Mouse (Mus musculus): ENCODE data around the gene Gm28230. TPM values are rescaled to one million over a fixed set of nuclear protein-coding genes. Genes with fewer than 3 reads are reported as not detected.

The Gm28230 gene
- polyA plus RNA-seq, 1 experiment from 2014 or later, result not detected

DNA sequence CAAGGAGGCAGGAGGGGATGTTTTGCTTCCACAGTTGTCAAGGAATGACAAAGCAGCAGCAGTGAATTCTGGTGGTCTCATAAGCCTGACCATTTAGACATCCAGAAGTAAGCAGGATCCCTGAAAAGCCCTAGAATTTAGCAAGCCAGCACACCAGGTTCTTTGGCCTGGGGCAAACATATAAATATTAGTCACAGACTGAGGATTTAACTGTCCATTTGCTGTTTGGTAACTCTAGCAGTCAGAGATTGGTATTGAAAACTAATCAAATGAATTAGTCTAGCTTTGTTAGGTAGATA, 15.4 kb downstream of the Gm28230 start:
- Histone ChIP-seq H3K4me2 (ENCODE audit: low read length) (no peak overlapping the region), H3K4me1 (replicated peaks; ENCODE audit: control insufficient read depth, insufficient read depth, low read length) (no peaks in the 10 kb centered on the region), H3K9ac (replicated peaks; ENCODE audit: low read depth, low read length) (no peak overlapping the region), H3K27me3 (replicated peaks; ENCODE audit: control insufficient read depth, insufficient read depth, low read length) (peaks cover 90% of the 10 kb centered on the region), H3K9me3 (ENCODE audit: control insufficient read depth, low read length) (peaks cover 2% of the 10 kb centered on the region; the same call in 1 of the 2 replicates), H3K27ac (ENCODE audit: low read length) (no peak overlapping the region), H3K36me3 (ENCODE audit: control insufficient read depth, insufficient read depth) (no peaks in the 10 kb centered on the region), H3K4me3 (replicated peaks; ENCODE audit: low read length) (no peak overlapping the region)
- ATAC-seq, result no peak

DNA sequence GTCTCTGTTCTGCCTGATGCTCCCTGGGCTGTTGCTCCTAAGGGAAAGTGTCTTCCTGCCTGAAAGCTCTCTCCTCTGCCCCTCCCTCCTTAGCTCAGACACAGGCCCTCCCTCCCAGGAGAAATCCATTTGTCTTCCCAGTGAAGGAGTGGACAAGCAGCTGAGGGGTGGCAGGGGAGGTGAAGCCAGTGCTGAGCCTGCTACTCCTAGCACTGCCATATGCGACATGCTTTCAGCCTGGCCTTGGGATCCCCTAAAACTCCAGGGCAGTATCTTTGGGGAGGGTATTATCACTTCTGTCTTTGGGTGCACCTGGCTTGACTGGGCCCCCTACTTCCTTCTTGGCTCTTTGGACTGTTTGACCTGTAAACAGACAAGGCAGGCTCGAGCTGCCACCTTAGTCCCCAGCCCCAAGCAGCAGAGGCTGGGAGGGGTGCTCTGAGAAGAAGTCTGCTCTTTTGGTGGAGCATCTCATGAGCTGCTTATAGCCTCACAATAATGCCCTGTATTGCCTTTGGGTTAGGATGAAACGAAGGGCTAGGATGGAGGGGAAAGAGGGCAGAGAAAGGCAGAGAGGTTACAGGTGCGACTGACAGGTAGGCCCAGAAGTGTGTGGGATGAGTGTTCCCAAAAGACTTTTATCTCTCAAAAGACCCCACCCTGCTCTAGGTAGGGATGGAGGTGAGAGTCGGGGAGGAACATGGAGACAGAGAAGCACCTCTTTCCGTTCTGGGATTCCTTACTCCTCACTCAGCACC, 19.2 kb downstream of the Gm28230 start:
- peaks cover 4% of the 10 kb centered on the region; the same call in 1 of the 2 replicates for H3K9me3 ChIP-seq (ENCODE audit: control insufficient read depth, low read length)
- ATAC-seq, result no peak
- H3K27ac ChIP-seq (ENCODE audit: low read length), result no peak overlapping the region
- H3K27me3 ChIP-seq (replicated peaks; ENCODE audit: control insufficient read depth, insufficient read depth, low read length), result peaks cover 83% of the 10 kb centered on the region
- no peak overlapping the region for H3K9ac ChIP-seq (replicated peaks; ENCODE audit: low read depth, low read length)
- no peak overlapping the region for H3K4me3 ChIP-seq (replicated peaks; ENCODE audit: low read length)
- no peak overlapping the region for H3K4me2 ChIP-seq (ENCODE audit: low read length)
- H3K36me3 ChIP-seq (ENCODE audit: control insufficient read depth, insufficient read depth), result no peaks in the 10 kb centered on the region
- peaks cover 6% of the 10 kb centered on the region; the same call in 1 of the 2 replicates for H3K4me1 ChIP-seq (replicated peaks; ENCODE audit: control insufficient read depth, insufficient read depth, low read length)
- 2% methylated on average over 6 of the region's 6 CpGs for WGBS

DNA sequence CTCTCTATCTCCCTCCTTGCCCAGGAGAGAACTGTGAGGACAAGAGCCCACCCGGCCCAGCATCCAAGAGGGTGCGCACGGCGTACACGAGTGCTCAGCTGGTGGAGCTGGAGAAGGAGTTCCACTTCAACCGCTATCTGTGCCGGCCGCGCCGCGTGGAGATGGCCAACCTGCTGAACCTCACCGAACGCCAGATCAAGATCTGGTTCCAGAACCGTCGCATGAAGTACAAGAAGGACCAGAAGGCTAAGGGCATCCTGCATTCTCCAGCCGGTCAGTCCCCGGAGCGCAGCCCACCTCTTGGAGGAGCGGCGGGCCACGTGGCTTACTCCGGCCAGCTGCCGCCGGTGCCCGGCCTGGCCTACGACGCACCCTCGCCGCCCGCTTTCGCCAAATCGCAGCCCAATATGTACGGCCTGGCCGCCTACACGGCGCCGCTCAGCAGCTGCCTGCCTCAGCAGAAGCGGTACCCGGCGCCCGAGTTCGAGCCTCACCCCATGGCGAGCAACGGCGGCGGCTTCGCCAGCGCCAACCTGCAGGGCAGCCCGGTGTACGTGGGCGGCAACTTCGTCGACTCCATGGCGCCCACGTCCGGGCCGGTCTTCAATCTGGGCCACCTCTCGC, 19.9 kb downstream of the Gm28230 start:
- no peak for ATAC-seq
- Histone ChIP-seq H3K27me3 (replicated peaks; ENCODE audit: control insufficient read depth, insufficient read depth, low read length) (peaks cover 86% of the 10 kb centered on the region), H3K27ac (ENCODE audit: low read length) (no peak overlapping the region), H3K9ac (replicated peaks; ENCODE audit: low read depth, low read length) (no peak overlapping the region), H3K4me3 (replicated peaks; ENCODE audit: low read length) (no peak overlapping the region), H3K4me2 (ENCODE audit: low read length) (no peak overlapping the region), H3K4me1 (replicated peaks; ENCODE audit: control insufficient read depth, insufficient read depth, low read length) (peaks cover 6% of the 10 kb centered on the region; the same call in 1 of the 2 replicates), H3K36me3 (ENCODE audit: control insufficient read depth, insufficient read depth) (no peaks in the 10 kb centered on the region), H3K9me3 (ENCODE audit: control insufficient read depth, low read length) (peaks cover 4% of the 10 kb centered on the region; the same call in 1 of the 2 replicates)
- 0% methylated on average over 58 of the region's 58 CpGs for WGBS

DNA sequence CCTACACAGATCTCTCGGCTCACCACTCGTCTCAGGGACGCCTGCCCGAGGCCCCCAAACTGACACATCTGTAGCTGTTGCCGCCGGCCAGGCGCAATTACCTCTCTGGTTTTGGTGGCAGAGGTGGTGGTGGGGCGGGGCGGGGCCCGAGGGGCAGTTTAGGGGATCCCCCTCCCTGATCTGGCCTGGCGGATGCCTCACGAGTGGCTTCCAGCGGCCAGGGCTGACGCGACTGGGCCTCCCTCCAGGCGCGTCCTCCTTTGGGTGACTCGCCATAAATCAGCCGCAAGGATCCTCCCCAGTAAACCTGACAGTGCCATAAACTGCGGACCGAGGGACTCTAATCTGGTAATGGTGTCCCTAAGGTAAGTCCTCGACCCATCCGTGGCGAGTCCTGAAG, 20.5 kb downstream of the Gm28230 start:
- H3K27ac ChIP-seq (ENCODE audit: low read length), result no peak overlapping the region
- ATAC-seq, result no peak
- H3K36me3 ChIP-seq (ENCODE audit: control insufficient read depth, insufficient read depth), result no peaks in the 10 kb centered on the region
- H3K27me3 ChIP-seq (replicated peaks; ENCODE audit: control insufficient read depth, insufficient read depth, low read length), result peaks cover 86% of the 10 kb centered on the region
- H3K9me3 ChIP-seq (ENCODE audit: control insufficient read depth, low read length), result peaks cover 4% of the 10 kb centered on the region; the same call in 1 of the 2 replicates
- no peak overlapping the region for H3K9ac ChIP-seq (replicated peaks; ENCODE audit: low read depth, low read length)
- H3K4me1 ChIP-seq (replicated peaks; ENCODE audit: control insufficient read depth, insufficient read depth, low read length), result peaks cover 6% of the 10 kb centered on the region; the same call in 1 of the 2 replicates
- H3K4me2 ChIP-seq (ENCODE audit: low read length), result no peak overlapping the region
- no peak overlapping the region for H3K4me3 ChIP-seq (replicated peaks; ENCODE audit: low read length)
- WGBS, result 1% methylated on average over 24 of the region's 24 CpGs

DNA sequence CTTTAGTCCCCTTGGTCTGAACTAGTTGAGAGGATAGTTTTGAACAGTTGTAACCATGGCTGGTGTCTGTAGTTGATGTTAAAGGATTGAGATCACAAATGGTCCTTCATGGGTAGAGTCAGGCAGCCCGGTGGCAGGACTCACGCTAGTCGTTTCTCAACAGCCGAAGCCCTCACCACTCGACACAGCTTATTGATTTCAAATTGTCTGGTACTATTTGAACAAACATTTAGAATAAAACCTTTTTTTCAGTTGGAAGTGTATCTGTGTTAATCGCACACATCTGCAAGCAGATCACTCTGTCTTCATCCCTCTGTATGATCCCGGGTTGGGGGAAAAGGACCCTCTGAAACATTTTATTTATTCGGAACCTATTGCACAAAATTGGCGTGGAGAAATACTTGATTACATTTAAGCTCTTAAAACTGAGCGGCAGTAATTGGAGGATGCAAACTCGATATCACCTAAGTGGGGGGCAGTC, 21.2 kb downstream of the Gm28230 start:
- Histone ChIP-seq H3K27ac (ENCODE audit: low read length) (no peak overlapping the region), H3K36me3 (ENCODE audit: control insufficient read depth, insufficient read depth) (no peaks in the 10 kb centered on the region), H3K9me3 (ENCODE audit: control insufficient read depth, low read length) (peaks cover 4% of the 10 kb centered on the region; the same call in 1 of the 2 replicates), H3K4me1 (replicated peaks; ENCODE audit: control insufficient read depth, insufficient read depth, low read length) (peaks cover 7% of the 10 kb centered on the region; the same call in 1 of the 2 replicates), H3K27me3 (replicated peaks; ENCODE audit: control insufficient read depth, insufficient read depth, low read length) (peaks cover 84% of the 10 kb centered on the region), H3K4me2 (ENCODE audit: low read length) (no peak overlapping the region), H3K4me3 (replicated peaks; ENCODE audit: low read length) (no peak overlapping the region), H3K9ac (replicated peaks; ENCODE audit: low read depth, low read length) (no peak overlapping the region)
- no peak for ATAC-seq
- 3% methylated on average over 11 of the region's 11 CpGs for WGBS

DNA sequence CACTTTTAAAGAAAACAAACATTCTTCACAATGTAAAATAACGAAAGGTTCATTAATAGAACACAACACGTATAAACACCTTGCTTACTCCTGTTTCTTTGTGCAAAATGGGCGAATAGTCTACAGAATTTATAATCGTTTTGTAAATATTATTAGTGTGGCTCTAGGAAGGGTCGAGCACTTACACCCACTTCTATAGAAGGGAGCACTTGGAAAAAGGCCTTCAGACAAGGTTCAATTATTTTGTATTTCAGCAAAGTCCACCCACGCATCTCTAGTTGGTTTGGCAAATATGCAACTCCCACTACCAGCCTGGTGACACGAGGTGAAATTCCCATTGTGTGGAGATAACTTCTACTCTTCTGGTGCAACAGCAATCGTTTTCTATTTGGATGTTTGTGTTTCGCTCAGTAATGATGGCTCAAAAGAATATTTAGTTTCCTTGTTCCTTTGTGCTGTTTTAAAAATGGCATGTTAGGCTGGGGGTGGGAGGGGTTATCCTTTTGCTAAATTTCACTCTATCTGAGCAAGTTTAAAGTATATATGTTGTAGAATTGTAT, 22.0 kb downstream of the Gm28230 start:
- H3K9me3 ChIP-seq (ENCODE audit: control insufficient read depth, low read length), result peaks cover 4% of the 10 kb centered on the region; the same call in 1 of the 2 replicates
- H3K27ac ChIP-seq (ENCODE audit: low read length), result no peak overlapping the region
- peaks cover 83% of the 10 kb centered on the region for H3K27me3 ChIP-seq (replicated peaks; ENCODE audit: control insufficient read depth, insufficient read depth, low read length)
- ATAC-seq, result no peak
- WGBS, result 2% methylated on average over 9 of the region's 9 CpGs
- no peaks in the 10 kb centered on the region for H3K36me3 ChIP-seq (ENCODE audit: control insufficient read depth, insufficient read depth)
- peaks cover 9% of the 10 kb centered on the region; the same call in 1 of the 2 replicates for H3K4me1 ChIP-seq (replicated peaks; ENCODE audit: control insufficient read depth, insufficient read depth, low read length)
- no peak overlapping the region for H3K4me2 ChIP-seq (ENCODE audit: low read length)
- H3K4me3 ChIP-seq (replicated peaks; ENCODE audit: low read length), result no peak overlapping the region
- no peak overlapping the region for H3K9ac ChIP-seq (replicated peaks; ENCODE audit: low read depth, low read length)

DNA sequence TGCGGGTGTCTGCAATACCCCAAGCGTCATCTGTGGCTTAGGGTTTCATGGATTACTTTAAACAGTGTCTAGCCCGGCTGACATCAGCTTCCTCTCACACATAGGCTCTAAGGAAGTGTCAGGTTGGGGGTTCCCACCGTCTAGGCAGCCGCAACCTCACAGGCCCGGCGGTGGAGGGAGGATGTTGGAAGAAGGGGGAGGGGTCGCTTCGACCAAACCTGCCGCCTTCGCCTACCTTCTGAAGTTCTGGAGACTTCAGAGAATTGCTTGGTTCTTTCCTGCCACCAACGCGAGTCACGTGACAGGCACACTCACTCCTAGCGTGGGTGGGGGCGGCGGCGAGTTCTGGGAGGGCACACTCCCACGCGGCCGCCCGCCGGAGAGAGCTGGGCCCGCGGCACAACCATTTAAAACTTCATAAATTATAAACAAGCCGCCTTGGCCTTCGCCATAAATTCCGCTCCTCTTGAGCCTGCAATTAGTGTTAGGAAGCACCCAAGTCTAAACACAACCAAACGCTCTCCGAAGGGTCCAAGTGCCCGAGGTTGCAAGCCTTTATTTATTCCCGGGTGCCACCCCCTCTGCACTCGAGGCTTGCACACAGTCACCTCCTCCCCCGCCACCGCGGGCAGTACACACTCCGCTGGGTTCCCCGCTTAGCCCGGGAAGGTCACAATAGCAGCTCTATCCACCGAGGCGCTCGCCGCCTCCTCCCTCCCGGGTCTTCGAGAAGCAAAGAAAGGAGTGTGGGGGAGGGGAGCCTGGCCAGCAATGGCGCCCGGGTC, 23.0 kb downstream of the Gm28230 start:
- Histone ChIP-seq H3K9ac (replicated peaks; ENCODE audit: low read depth, low read length) (no peak overlapping the region), H3K36me3 (ENCODE audit: control insufficient read depth, insufficient read depth) (no peaks in the 10 kb centered on the region), H3K27me3 (replicated peaks; ENCODE audit: control insufficient read depth, insufficient read depth, low read length) (peaks cover 83% of the 10 kb centered on the region), H3K4me1 (replicated peaks; ENCODE audit: control insufficient read depth, insufficient read depth, low read length) (peaks cover 9% of the 10 kb centered on the region; the same call in 1 of the 2 replicates), H3K4me2 (ENCODE audit: low read length) (no peak overlapping the region), H3K9me3 (ENCODE audit: control insufficient read depth, low read length) (0 out of 2 replicates have a peak, but pooled peaks cover 3% of the 10 kb centered on the region), H3K4me3 (replicated peaks; ENCODE audit: low read length) (0 out of 2 replicates have a peak overlapping the region, but pooled peaks have one; percentile 0), H3K27ac (ENCODE audit: low read length) (no peak overlapping the region)
- ATAC-seq, result peak; percentile 43; the same call in 1 of the 2 replicates
- under 1% methylated on average over 46 of the region's 47 CpGs for WGBS

DNA sequence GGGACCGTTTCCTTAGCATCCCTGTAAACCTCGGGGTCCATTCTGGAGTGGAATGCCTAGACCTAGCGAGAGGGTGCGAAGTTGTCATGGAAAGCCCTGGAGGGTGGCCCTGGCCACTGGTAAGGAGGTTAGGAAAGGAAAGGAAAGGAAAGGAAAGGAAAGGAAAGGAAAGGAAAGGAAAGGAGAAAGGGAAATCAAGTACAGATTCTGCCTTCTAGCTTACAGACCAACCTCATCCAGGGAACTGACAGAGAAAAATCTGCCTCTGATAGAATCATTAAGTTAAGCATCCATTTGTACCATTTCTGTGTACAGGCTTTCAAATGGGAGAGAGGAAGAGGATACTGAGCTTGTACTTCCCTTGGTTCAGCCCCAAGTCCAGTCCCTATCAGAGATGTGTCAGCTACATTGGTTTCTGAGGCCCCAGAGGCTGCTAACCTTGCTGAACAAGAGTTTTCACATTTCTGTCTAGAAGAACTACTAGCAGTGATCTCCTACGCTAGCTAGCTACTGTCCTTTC, 24.3 kb downstream of the Gm28230 start:
- Histone ChIP-seq H3K4me3 (replicated peaks; ENCODE audit: low read length) (no peak overlapping the region), H3K4me2 (ENCODE audit: low read length) (no peak overlapping the region), H3K27ac (ENCODE audit: low read length) (no peak overlapping the region), H3K9me3 (ENCODE audit: control insufficient read depth, low read length) (0 out of 2 replicates have a peak, but pooled peaks cover 3% of the 10 kb centered on the region), H3K27me3 (replicated peaks; ENCODE audit: control insufficient read depth, insufficient read depth, low read length) (peaks cover 80% of the 10 kb centered on the region), H3K36me3 (ENCODE audit: control insufficient read depth, insufficient read depth) (no peaks in the 10 kb centered on the region), H3K4me1 (replicated peaks; ENCODE audit: control insufficient read depth, insufficient read depth, low read length) (peaks cover 9% of the 10 kb centered on the region; the same call in 1 of the 2 replicates), H3K9ac (replicated peaks; ENCODE audit: low read depth, low read length) (no peak overlapping the region)
- WGBS, result 6% methylated on average over 5 of the region's 5 CpGs
- no peak for ATAC-seq

Data from forebrain, embryonic 16.5 days (tissue).